Comparison of ENCODE assay signal across 8 mouse cellular contexts in the genomic region with DNA sequence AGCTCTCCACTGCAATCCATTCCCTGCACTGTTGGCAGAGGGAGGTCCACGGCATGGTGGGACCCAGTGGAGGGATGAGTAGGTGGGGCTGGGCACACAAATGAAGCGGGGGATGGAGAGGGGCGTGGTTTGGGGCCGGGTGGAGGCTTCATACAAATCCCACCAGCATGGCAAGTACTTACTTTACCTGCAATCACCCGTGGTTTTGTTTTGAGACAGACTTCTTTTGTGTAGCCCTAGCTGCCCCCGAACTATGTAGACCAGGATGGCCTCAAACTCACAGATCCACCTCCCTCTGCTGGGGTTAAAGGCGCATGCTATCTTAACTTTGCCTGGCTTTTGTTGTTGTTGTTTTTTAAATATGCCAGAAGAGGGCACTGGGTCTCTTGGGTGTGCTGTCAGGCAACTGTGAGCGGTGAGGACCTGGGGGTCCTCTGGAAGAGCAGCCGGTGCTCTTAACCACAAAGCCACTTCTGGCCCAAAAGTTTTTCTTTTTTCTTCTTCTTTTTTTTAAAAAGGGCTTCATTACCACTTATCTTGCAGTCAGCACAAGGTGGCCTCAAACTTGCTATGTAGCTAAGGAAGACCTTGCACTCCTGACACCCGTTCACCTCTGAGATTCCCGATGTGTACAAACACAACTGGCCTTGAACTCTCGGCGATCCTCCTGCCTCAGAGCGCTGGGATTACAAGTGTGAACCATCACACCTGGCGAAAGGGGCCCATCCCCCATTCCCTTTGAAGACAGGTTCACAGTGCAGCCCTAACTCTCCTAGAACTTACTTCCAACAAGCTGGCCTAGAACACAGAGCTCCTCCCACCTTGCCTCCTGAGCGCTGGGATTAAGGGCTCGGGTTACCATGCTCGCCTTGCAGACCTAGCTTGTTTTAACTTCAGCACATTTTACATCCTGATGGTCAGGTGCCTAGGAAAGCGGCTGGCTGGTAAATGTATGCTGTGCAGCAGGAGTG. TPM values are rescaled to one million over a fixed set of nuclear protein-coding genes. Genes with fewer than 3 reads are reported as not detected.
DNase-seq lines count a peak whose midpoint lies in the region; ATAC-seq lines count a peak whose summit lies in the region.

No protein-coding gene starts in this region.

- H3K9ac ChIP-seq in kidney, embryonic 14.5 days (ENCODE audit: low read depth, low read length), result no peak overlapping the region
- 0 out of 2 replicates have a peak overlapping the region, but pooled peaks have one; percentile 23 for H3K9ac ChIP-seq in intestine, embryonic 15.5 days
- H3K9ac ChIP-seq in neural tube, embryonic 13.5 days, result 0 out of 2 replicates have a peak overlapping the region, but pooled peaks have one; percentile 63

- peaks cover 5% of the 10 kb centered on the region; the same call in 1 of the 2 replicates for H3K36me3 ChIP-seq in kidney, embryonic 14.5 days (ENCODE audit: control insufficient read depth, insufficient read depth, low read length)
- H3K36me3 ChIP-seq in intestine, embryonic 15.5 days, result peaks cover 9% of the 10 kb centered on the region
- H3K36me3 ChIP-seq in neural tube, embryonic 13.5 days, result peaks cover 26% of the 10 kb centered on the region

- WGBS in kidney, embryonic 14.5 days, result 9% methylated on average over 19 of the region's 19 CpGs
- 15% methylated on average over 19 of the region's 19 CpGs for WGBS in intestine, embryonic 15.5 days
- WGBS in neural tube, embryonic 13.5 days, result 13% methylated on average over 19 of the region's 19 CpGs

- no peaks in the 10 kb centered on the region for H3K9me3 ChIP-seq in kidney, embryonic 14.5 days (ENCODE audit: control insufficient read depth, low read length)
- H3K9me3 ChIP-seq in intestine, embryonic 15.5 days, result no peaks in the 10 kb centered on the region
- no peaks in the 10 kb centered on the region for H3K9me3 ChIP-seq in neural tube, embryonic 13.5 days

- no peak for ATAC-seq in kidney, embryonic 14.5 days (ENCODE audit: low FRiP score, low TSS enrichment)
- ATAC-seq in intestine, embryonic 15.5 days, result 0 out of 2 replicates have a peak, but pooled peaks have one; percentile 18
- ATAC-seq in neural tube, embryonic 13.5 days (ENCODE audit: low read depth), result no peak

- H3K4me1 ChIP-seq in kidney, embryonic 14.5 days (ENCODE audit: control insufficient read depth, insufficient read depth, low read length), result peaks cover 43% of the 10 kb centered on the region
- H3K4me1 ChIP-seq in intestine, embryonic 15.5 days (replicated peaks), result peaks cover 41% of the 10 kb centered on the region
- peaks cover 73% of the 10 kb centered on the region for H3K4me1 ChIP-seq in neural tube, embryonic 13.5 days (replicated peaks)

- no peak overlapping the region for H3K27ac ChIP-seq in kidney, embryonic 14.5 days (ENCODE audit: low read depth, low read length)
- H3K27ac ChIP-seq in intestine, embryonic 15.5 days, result peak overlapping the region; percentile 77
- peak overlapping the region; percentile 98 for H3K27ac ChIP-seq in neural tube, embryonic 13.5 days (replicated peaks)

- no peak for DNase-seq in kidney, adult 9 months
- DNase-seq in embryo, embryonic 10 days (ENCODE audit: low spot score), result peak; percentile 71
- DNase-seq in gastrocnemius, adult 18-20 months (ENCODE audit: low spot score), result no peak
- no peak for DNase-seq in layer of hippocampus, postnatal 14 days (ENCODE audit: low spot score in 2 of 2)
- DNase-seq in kidney, adult 8-10 months, result no peak

- H3K4me3 ChIP-seq in kidney, embryonic 14.5 days (ENCODE audit: low read length), result peak overlapping the region; percentile 21
- peak overlapping the region; percentile 23 for H3K4me3 ChIP-seq in intestine, embryonic 15.5 days (replicated peaks)
- peak overlapping the region; percentile 17 for H3K4me3 ChIP-seq in neural tube, embryonic 13.5 days

- H3K27me3 ChIP-seq in kidney, embryonic 14.5 days (ENCODE audit: control insufficient read depth, insufficient read depth, low read length), result no peaks in the 10 kb centered on the region
- H3K27me3 ChIP-seq in intestine, embryonic 15.5 days (replicated peaks), result no peaks in the 10 kb centered on the region
- no peaks in the 10 kb centered on the region for H3K27me3 ChIP-seq in neural tube, embryonic 13.5 days

- H3K4me2 ChIP-seq in kidney, embryonic 14.5 days (replicated peaks; ENCODE audit: low read depth, low read length), result peak overlapping the region; percentile 23
- peak overlapping the region; percentile 48 for H3K4me2 ChIP-seq in intestine, embryonic 15.5 days (replicated peaks)
- H3K4me2 ChIP-seq in neural tube, embryonic 13.5 days, result peak overlapping the region; percentile 50

RNA-seq across cellular contexts. Expression of gene Dpf1, which starts 15.9 kb away (rescaled TPM):
- polyA plus RNA-seq in kidney, embryonic 14.5 days (2014; fragmentation: Nextera tagmentation; extraction: Ambion mirVana), result 4.5 and 5.5 TPM in 2 replicates
- polyA plus RNA-seq in intestine, embryonic 15.5 days (2015; fragmentation: Nextera tagmentation; extraction: Ambion mirVana), result 6.7 and 6.8 TPM in 2 replicates
- polyA plus RNA-seq in neural tube, embryonic 13.5 days (2015; fragmentation: Nextera tagmentation; extraction: Ambion mirVana), result 175 and 176 TPM in 2 replicates
- 1 to 10 TPM; 2.4 to 2.7 TPM for total RNA-seq in gastrocnemius, adult 18-20 months (2021)
- 100 to 1,000 TPM in 1 of 2 experiments, 10 to 100 TPM in 1; 96.1 to 111 TPM for total RNA-seq in layer of hippocampus, postnatal 14 days (2021)

RNA-seq across cellular contexts. Expression of gene Ppp1r14a, which starts 30.5 kb away (rescaled TPM):
- polyA plus RNA-seq in kidney, embryonic 14.5 days (2014; fragmentation: Nextera tagmentation; extraction: Ambion mirVana), result 19.3 and 27.7 TPM in 2 replicates
- 44.3 and 50.7 TPM in 2 replicates for polyA plus RNA-seq in intestine, embryonic 15.5 days (2015; fragmentation: Nextera tagmentation; extraction: Ambion mirVana)
- 24.8 and 28.4 TPM in 2 replicates for polyA plus RNA-seq in neural tube, embryonic 13.5 days (2015; fragmentation: Nextera tagmentation; extraction: Ambion mirVana)
- 1 to 10 TPM; 3.3 to 3.4 TPM for total RNA-seq in gastrocnemius, adult 18-20 months (2021)
- total RNA-seq in layer of hippocampus, postnatal 14 days (2021), result 10 to 100 TPM; 10.8 to 11.0 TPM

RNA-seq across cellular contexts. Expression of gene Spint2, which starts 37.9 kb away (rescaled TPM):
- 198 and 239 TPM in 2 replicates for polyA plus RNA-seq in kidney, embryonic 14.5 days (2014; fragmentation: Nextera tagmentation; extraction: Ambion mirVana)
- 633 and 716 TPM in 2 replicates for polyA plus RNA-seq in intestine, embryonic 15.5 days (2015; fragmentation: Nextera tagmentation; extraction: Ambion mirVana)
- polyA plus RNA-seq in neural tube, embryonic 13.5 days (2015; fragmentation: Nextera tagmentation; extraction: Ambion mirVana), result 28.8 and 31.3 TPM in 2 replicates
- total RNA-seq in gastrocnemius, adult 18-20 months (2021), result 10 to 100 TPM in 1 of 2 experiments, 1 to 10 TPM in 1; 8.2 to 14.7 TPM
- total RNA-seq in layer of hippocampus, postnatal 14 days (2021), result 10 to 100 TPM; 16.0 to 27.0 TPM

Comparison
In these comparisons a context has a peak if more than half of its experiments do, and no peak if none do; other contexts are left out.
1. RNA of gene Dpf1, which starts 15.9 kb away (polyA plus RNA-seq): 175 to 176 TPM in neural tube, embryonic 13.5 days; 6.7 to 6.8 TPM in intestine, embryonic 15.5 days and 4.5 to 5.5 TPM in kidney, embryonic 14.5 days; every median in the first group is over 10 times any median in the second.
2. Peak in every context shown above with its lines, with median percentiles within 50 percentile points of each other: H3K4me2 ChIP-seq and H3K4me3 ChIP-seq.